Mouse (Mus musculus): ENCODE data around the gene Clybl. TPM values are rescaled to one million over a fixed set of nuclear protein-coding genes. Genes with fewer than 3 reads are reported as not detected.
A peak's percentile ranks its signal among the peaks of the same experiment; 100 is the strongest.

Clybl gene
- polyA plus RNA-seq, 1 experiment from 2014 or later, result 20.7 TPM

- Histone ChIP-seq H3K36me3 (ENCODE audit: insufficient read depth) (no peaks in the 10 kb centered on the region), H3K27me3 (ENCODE audit: insufficient read depth, low read length) (no peaks in the 10 kb centered on the region), H3K4me3 (ENCODE audit: low read depth, low read length) (peak overlapping the region; percentile 70), H3K27ac (ENCODE audit: low read depth) (peak overlapping the region; percentile 32; the same call in 1 of the 2 replicates), H3K4me2 (peak overlapping the region; percentile 68), H3K4me1 (ENCODE audit: insufficient read depth) (0 out of 2 replicates have a peak, but pooled peaks cover 4% of the 10 kb centered on the region), H3K9me3 (ENCODE audit: low read depth, low read length) (no peaks in the 10 kb centered on the region), H3K9ac (peak overlapping the region; percentile 75)
- no peak; the same call in 1 of the 2 replicates for ATAC-seq (ENCODE audit: insufficient read depth)
- peak; percentile 41 for TF ChIP-seq CTCF (IDR thresholded peaks at IDR 0.05; ENCODE audit: low read depth)
- no peak for DNase-seq
- 2% methylated on average over 12 of the region's 12 CpGs for WGBS
These were observed 282 bp downstream of the Clybl start for GRCm38 (mm10) chr14:122181815-122182157.

GRCm38 (mm10) chr14:122182220-122182619 is 716 bp downstream of the Clybl start:
- Histone ChIP-seq H3K36me3 (ENCODE audit: insufficient read depth) (no peaks in the 10 kb centered on the region), H3K27ac (ENCODE audit: low read depth) (no peak overlapping the region), H3K27me3 (ENCODE audit: insufficient read depth, low read length) (no peaks in the 10 kb centered on the region), H3K4me1 (ENCODE audit: insufficient read depth) (0 out of 2 replicates have a peak, but pooled peaks cover 4% of the 10 kb centered on the region), H3K4me2 (peak overlapping the region; percentile 68), H3K9ac (peak overlapping the region; percentile 75; the same call in 1 of the 2 replicates), H3K9me3 (ENCODE audit: low read depth, low read length) (no peaks in the 10 kb centered on the region), H3K4me3 (ENCODE audit: low read depth, low read length) (peak overlapping the region; percentile 70)
- WGBS, result 61% methylated on average over 6 of the region's 6 CpGs
- no peak for ATAC-seq (ENCODE audit: insufficient read depth)
- DNase-seq, result no peak
- no peak for TF ChIP-seq CTCF (IDR thresholded peaks at IDR 0.05; ENCODE audit: low read depth)

GRCm38 (mm10) chr14:122183974-122184373 is 2.5 kb downstream of the Clybl start:
- Histone ChIP-seq H3K4me3 (ENCODE audit: low read depth, low read length) (no peak overlapping the region), H3K27me3 (ENCODE audit: insufficient read depth, low read length) (no peaks in the 10 kb centered on the region), H3K9ac (no peak overlapping the region), H3K4me1 (ENCODE audit: insufficient read depth) (0 out of 2 replicates have a peak, but pooled peaks cover 4% of the 10 kb centered on the region), H3K36me3 (ENCODE audit: insufficient read depth) (no peaks in the 10 kb centered on the region), H3K9me3 (ENCODE audit: low read depth, low read length) (no peaks in the 10 kb centered on the region), H3K27ac (ENCODE audit: low read depth) (no peak overlapping the region), H3K4me2 (no peak overlapping the region)
- ATAC-seq (ENCODE audit: insufficient read depth) (no peak), DNase-seq (no peak)
- WGBS, result 59% methylated on average over 11 of the region's 11 CpGs
- TF ChIP-seq CTCF (IDR thresholded peaks at IDR 0.05; ENCODE audit: low read depth), result no peak

GRCm38 (mm10) chr14:122188250-122188649 is 6.7 kb downstream of the Clybl start:
- ATAC-seq (ENCODE audit: insufficient read depth) (no peak), DNase-seq (no peak)
- WGBS, result 87% methylated on average over 5 of the region's 5 CpGs
- Histone ChIP-seq H3K4me1 (ENCODE audit: insufficient read depth) (no peaks in the 10 kb centered on the region), H3K9ac (no peak overlapping the region), H3K4me3 (ENCODE audit: low read depth, low read length) (no peak overlapping the region), H3K36me3 (ENCODE audit: insufficient read depth) (no peaks in the 10 kb centered on the region), H3K9me3 (ENCODE audit: low read depth, low read length) (no peaks in the 10 kb centered on the region), H3K4me2 (no peak overlapping the region), H3K27me3 (ENCODE audit: insufficient read depth, low read length) (no peaks in the 10 kb centered on the region), H3K27ac (ENCODE audit: low read depth) (no peak overlapping the region)
- no peak for TF ChIP-seq CTCF (IDR thresholded peaks at IDR 0.05; ENCODE audit: low read depth)

- 71% methylated on average over 5 of the region's 5 CpGs for WGBS
- ATAC-seq (ENCODE audit: insufficient read depth) (no peak), DNase-seq (no peak)
These were observed 8.4 kb downstream of the Clybl start for GRCm38 (mm10) chr14:122189901-122190300.

GRCm38 (mm10) chr14:122190527-122190926 is 9.0 kb downstream of the Clybl start:
- Histone ChIP-seq H3K4me3 (ENCODE audit: low read depth, low read length) (no peak overlapping the region), H3K27me3 (ENCODE audit: insufficient read depth, low read length) (no peaks in the 10 kb centered on the region), H3K4me1 (ENCODE audit: insufficient read depth) (no peaks in the 10 kb centered on the region), H3K27ac (ENCODE audit: low read depth) (no peak overlapping the region), H3K36me3 (ENCODE audit: insufficient read depth) (no peaks in the 10 kb centered on the region), H3K9me3 (ENCODE audit: low read depth, low read length) (no peaks in the 10 kb centered on the region), H3K9ac (no peak overlapping the region), H3K4me2 (no peak overlapping the region)
- no peak for TF ChIP-seq CTCF (IDR thresholded peaks at IDR 0.05; ENCODE audit: low read depth)
- ATAC-seq (ENCODE audit: insufficient read depth) (no peak), DNase-seq (no peak)
- 21% methylated on average over 2 of the region's 2 CpGs for WGBS

More at GRCm38 (mm10) chr14:122189901-122190300, 8.4 kb downstream of the Clybl start:
- Histone ChIP-seq H3K9me3 (ENCODE audit: low read depth, low read length) (no peaks in the 10 kb centered on the region), H3K27me3 (ENCODE audit: insufficient read depth, low read length) (no peaks in the 10 kb centered on the region), H3K4me2 (no peak overlapping the region), H3K9ac (no peak overlapping the region), H3K4me1 (ENCODE audit: insufficient read depth) (no peaks in the 10 kb centered on the region), H3K27ac (ENCODE audit: low read depth) (no peak overlapping the region), H3K4me3 (ENCODE audit: low read depth, low read length) (no peak overlapping the region), H3K36me3 (ENCODE audit: insufficient read depth) (no peaks in the 10 kb centered on the region)
- TF ChIP-seq CTCF (IDR thresholded peaks at IDR 0.05; ENCODE audit: low read depth), result no peak

- H3K4me3 ChIP-seq (ENCODE audit: low read depth, low read length), result no peak overlapping the region
- ATAC-seq (ENCODE audit: insufficient read depth), result peak; percentile 58; the same call in 1 of the 2 replicates
- H3K36me3 ChIP-seq (ENCODE audit: insufficient read depth), result no peaks in the 10 kb centered on the region
- H3K4me2 ChIP-seq, result no peak overlapping the region
- peak; percentile 85 for TF ChIP-seq CTCF (IDR thresholded peaks at IDR 0.05; ENCODE audit: low read depth)
- H3K9me3 ChIP-seq (ENCODE audit: low read depth, low read length), result no peaks in the 10 kb centered on the region
- no peaks in the 10 kb centered on the region for H3K27me3 ChIP-seq (ENCODE audit: insufficient read depth, low read length)
- no peak overlapping the region for H3K27ac ChIP-seq (ENCODE audit: low read depth)
- peak; percentile 89 for DNase-seq
- WGBS, result 14% methylated on average over 7 of the region's 7 CpGs
- no peak overlapping the region for H3K9ac ChIP-seq
- no peaks in the 10 kb centered on the region for H3K4me1 ChIP-seq (ENCODE audit: insufficient read depth)
These were observed 9.5 kb downstream of the Clybl start for GRCm38 (mm10) chr14:122190941-122191510.

Measured in lung, embryonic 14.5 days (tissue).